In the genomic region with DNA sequence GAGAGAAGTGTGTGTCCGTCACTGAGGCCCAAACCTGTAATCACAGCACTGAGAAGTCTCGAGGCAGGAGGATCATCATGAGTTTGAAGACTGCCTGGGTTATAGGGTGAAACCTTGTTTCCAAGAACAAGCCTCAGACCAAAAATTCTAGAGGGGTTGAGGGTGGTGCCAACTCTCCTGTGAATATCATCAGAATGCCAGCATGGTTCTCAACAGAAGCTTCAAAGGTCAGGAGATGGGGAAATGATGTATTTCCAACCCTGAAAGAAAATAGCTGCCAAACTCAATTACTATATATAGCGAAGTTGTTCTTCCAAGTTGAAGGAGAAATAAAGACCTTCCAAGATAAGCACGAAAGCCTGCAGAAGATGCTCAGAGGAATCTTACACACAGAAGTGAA, we compare ENCODE assay signal across 28 mouse cellular contexts. TPM values are rescaled to one million over a fixed set of nuclear protein-coding genes. Genes with fewer than 3 reads are reported as not detected.
DNase-seq lines count a peak whose midpoint lies in the region; ATAC-seq and TF ChIP-seq lines count a peak whose summit lies in the region.
"Had no signal": no experiment of that assay in that cellular context is flagged by ENCODE, and none has a peak within 500 bp of the region (broad histone marks: within the 10 kb centered on the region; RNA-seq: fewer than 3 reads in every experiment).

No protein-coding gene starts in this region.

- H3K9me3 ChIP-seq in forebrain, postnatal 0 days (ENCODE audit: low read length), result no peaks in the 10 kb centered on the region
- H3K9me3 ChIP-seq in forebrain, embryonic 11.5 days (ENCODE audit: control insufficient read depth, low read length), result no peaks in the 10 kb centered on the region
- H3K9me3 ChIP-seq: embryonic facial prominence, embryonic 10.5 days; embryonic facial prominence, embryonic 13.5 days; forebrain, embryonic 13.5 days; G1E had no signal

- DNase-seq in cerebellum, adult 2 months, result peak; percentile 38 to 79
- DNase-seq in cerebellum, adult 11 months, result no peak
- no peak for DNase-seq in forebrain, postnatal 0 days
- no peak for DNase-seq in forebrain, embryonic 11.5 days (ENCODE audit: low spot score)
- peak; percentile 83 for DNase-seq in heart, adult 11 months
- no peak for DNase-seq in heart, postnatal 10 days
- DNase-seq: adrenal gland, postnatal 14 days; B cell, adult 2 months; cerebellum, adult 11-12 months; embryo, embryonic 11 days; gastrocnemius, postnatal 25 days; heart, postnatal 4 days; kidney, adult 18-20 months; kidney, adult 9 months had no signal

- no peak for TF ChIP-seq CTCF in cerebellum, adult 2 months (IDR thresholded peaks at IDR 0.05; ENCODE audit: borderline replicate concordance, insufficient read depth, low read depth, low read length)
- no peak for TF ChIP-seq CTCF in forebrain, postnatal 0 days (IDR thresholded peaks at IDR 0.05; ENCODE audit: low read depth)

- intact Hi-C loops in heart, postnatal 10 days (cut with DNase I), result no loop called here

- no peaks in the 10 kb centered on the region for H3K27me3 ChIP-seq in cerebellum, adult 2 months (ENCODE audit: control insufficient read depth, insufficient read depth, low read length)
- H3K27me3 ChIP-seq in forebrain, postnatal 0 days (ENCODE audit: insufficient read depth, low read length), result no peaks in the 10 kb centered on the region
- no peaks in the 10 kb centered on the region for H3K27me3 ChIP-seq in forebrain, embryonic 11.5 days (ENCODE audit: control insufficient read depth, insufficient read depth, low read length)
- H3K27me3 ChIP-seq: CH12.LX; embryonic facial prominence, embryonic 13.5 days; forebrain, embryonic 13.5 days; Patski had no signal

- TF ChIP-seq POLR2A in cerebellum, adult 2 months (IDR thresholded peaks at IDR 0.05; ENCODE audit: borderline replicate concordance, insufficient read depth, low read length), result no peak

- peak overlapping the region; percentile 99 for H3K27ac ChIP-seq in cerebellum, adult 2 months (ENCODE audit: insufficient read depth, low read length)
- 0 out of 2 replicates have a peak overlapping the region, but pooled peaks have one; percentile 21 for H3K27ac ChIP-seq in forebrain, postnatal 0 days (ENCODE audit: low read depth, low read length)
- no peak overlapping the region for H3K27ac ChIP-seq in forebrain, embryonic 11.5 days (ENCODE audit: low read depth, low read length)
- peak overlapping the region; percentile 58 for H3K27ac ChIP-seq in brown adipose tissue, adult 24 weeks (replicated peaks; ENCODE audit: low read depth, low read length)
- H3K27ac ChIP-seq: embryonic facial prominence, embryonic 10.5 days; embryonic facial prominence, embryonic 13.5 days; forebrain, embryonic 13.5 days; hindbrain, embryonic 14.5 days; hindbrain, postnatal 0 days had no signal

- no peaks in the 10 kb centered on the region for H3K36me3 ChIP-seq in forebrain, postnatal 0 days (ENCODE audit: insufficient read depth)
- no peaks in the 10 kb centered on the region for H3K36me3 ChIP-seq in forebrain, embryonic 11.5 days (ENCODE audit: control insufficient read depth, insufficient read depth, low read length)
- H3K36me3 ChIP-seq: embryonic facial prominence, embryonic 10.5 days; embryonic facial prominence, embryonic 13.5 days; G1E had no signal

- no peak overlapping the region for H3K9ac ChIP-seq in forebrain, postnatal 0 days
- H3K9ac ChIP-seq in forebrain, embryonic 11.5 days (ENCODE audit: low read length), result no peak overlapping the region
- H3K9ac ChIP-seq: embryonic facial prominence, embryonic 13.5 days; forebrain, embryonic 13.5 days; hindbrain, embryonic 14.5 days had no signal

- no peak for ATAC-seq in forebrain, postnatal 0 days
- ATAC-seq in forebrain, embryonic 11.5 days (replicated peaks; ENCODE audit: low FRiP score), result no peak
- ATAC-seq: forebrain, embryonic 13.5 days; forebrain, embryonic 16.5 days; hindbrain, postnatal 0 days; inflammation-experienced regulatory T-cells, adult 6 months; intestine, embryonic 16.5 days; Patski had no signal

- H3K4me3 ChIP-seq in cerebellum, adult 2 months (replicated peaks; ENCODE audit: insufficient read depth, low read depth, low read length), result no peak overlapping the region
- no peak overlapping the region for H3K4me3 ChIP-seq in forebrain, postnatal 0 days (ENCODE audit: low read depth, low read length)
- H3K4me3 ChIP-seq in forebrain, embryonic 11.5 days (ENCODE audit: low read depth, low read length), result no peak overlapping the region
- no peak overlapping the region for H3K4me3 ChIP-seq in brown adipose tissue, adult 24 weeks (ENCODE audit: insufficient read depth, low read depth, low read length)
- H3K4me3 ChIP-seq: embryonic facial prominence, embryonic 10.5 days; embryonic facial prominence, embryonic 13.5 days; erythroblast, embryonic 14.5 days; forebrain, embryonic 13.5 days had no signal

- H3K4me2 ChIP-seq in forebrain, postnatal 0 days (ENCODE audit: low read depth), result no peak overlapping the region
- H3K4me2 ChIP-seq in forebrain, embryonic 11.5 days (ENCODE audit: low read depth, low read length, severe bottlenecking), result no peak overlapping the region
- H3K4me2 ChIP-seq: embryonic facial prominence, embryonic 13.5 days; forebrain, embryonic 13.5 days; heart, embryonic 11.5 days; hindbrain, embryonic 14.5 days had no signal

- 18% methylated on average over 4 of the region's 4 CpGs for WGBS in cerebellum, adult 2 months
- 73% methylated on average over 4 of the region's 4 CpGs for WGBS in forebrain, postnatal 0 days
- WGBS in forebrain, embryonic 11.5 days, result 83% methylated on average over 4 of the region's 4 CpGs

- H3K4me1 ChIP-seq in cerebellum, adult 2 months (ENCODE audit: control insufficient read depth, insufficient read depth, low read length), result peaks cover 44% of the 10 kb centered on the region
- peaks cover 11% of the 10 kb centered on the region for H3K4me1 ChIP-seq in forebrain, postnatal 0 days (ENCODE audit: insufficient read depth)
- peaks cover 3% of the 10 kb centered on the region for H3K4me1 ChIP-seq in forebrain, embryonic 11.5 days (replicated peaks; ENCODE audit: control insufficient read depth, insufficient read depth, low read length)
- peaks cover 16% of the 10 kb centered on the region for H3K4me1 ChIP-seq in brown adipose tissue, adult 24 weeks (ENCODE audit: control insufficient read depth, insufficient read depth, insufficient read length, low read length)
- H3K4me1 ChIP-seq: embryonic facial prominence, embryonic 13.5 days had no signal

RNA-seq across cellular contexts. Expression of gene Pomgnt2, which starts 42.9 kb away (rescaled TPM):
- polyA plus RNA-seq in cerebellum, adult 2 months (2012; rRNA removed), result 41.0 and 43.5 TPM in 2 replicates
- 64.6 and 85.7 TPM in 2 replicates for total RNA-seq in forebrain, postnatal 0 days (2014; rRNA removed)
- 28.3 and 35.6 TPM in 2 replicates for polyA plus RNA-seq in forebrain, postnatal 0 days (2015; fragmentation: Nextera tagmentation; extraction: Ambion mirVana)
- 12.9 and 14.6 TPM in 2 replicates for polyA plus RNA-seq in forebrain, embryonic 11.5 days (2014; fragmentation: Nextera tagmentation; extraction: Ambion mirVana)
- 1 to 10 TPM; 7.1 to 7.6 TPM for total RNA-seq in heart, postnatal 10 days (2021)
- 4.0 and 6.3 TPM in 2 replicates for polyA plus RNA-seq in brown adipose tissue, adult 24 weeks (2012; ENCODE audit: insufficient read depth, insufficient read length, missing spikeins)
- total RNA-seq: CH12.LX had no signal
- polyA plus RNA-seq: G1E had no signal

Comparison
In these comparisons a context has a peak if more than half of its experiments do, and no peak if none do; other contexts are left out.
1. DNase-seq: peak in cerebellum, adult 2 months (2 of 2) and heart, adult 11 months (single experiment); none in cerebellum, adult 11 months (single experiment), forebrain, postnatal 0 days (single experiment), forebrain, embryonic 11.5 days (single experiment) and heart, postnatal 10 days (0 of 2).